10 mouse cellular contexts compared by ENCODE assay signal in genomic region chr10:125798678-125799077, GRCm38 (mm10).
A peak's percentile ranks its signal among the peaks of the same experiment; 100 is the strongest.
DNase-seq lines count a peak whose midpoint lies in the region; ATAC-seq and TF ChIP-seq lines count a peak whose summit lies in the region.
"Had no signal": no experiment of that assay in that cellular context is flagged by ENCODE, and none has a peak within 500 bp of the region (broad histone marks: within the 10 kb centered on the region; RNA-seq: fewer than 3 reads in every experiment).

No protein-coding gene starts in this region.

- DNase-seq in lung, embryonic 14.5 days = peak; percentile 80
- DNase-seq in lung, postnatal 10 days = no peak
- peak; percentile 56 for DNase-seq in limb, embryonic 10.5 days (ENCODE audit: low spot score)
- no peak for DNase-seq in ovary, adult 18-20 months (ENCODE audit: low spot score)
- no peak for DNase-seq in spleen, adult 18-20 months
- DNase-seq in left cerebral cortex, adult 8-10 months (ENCODE audit: low spot score in 2 of 2) = no peak
- DNase-seq: cerebellum, adult 9-11 months had no signal

- H3K9me3 ChIP-seq in lung, embryonic 14.5 days (ENCODE audit: low read depth, low read length) = no peaks in the 10 kb centered on the region
- no peaks in the 10 kb centered on the region for H3K9me3 ChIP-seq in forebrain, embryonic 13.5 days (replicated peaks)
- H3K9me3 ChIP-seq in limb, embryonic 10.5 days (replicated peaks) = no peaks in the 10 kb centered on the region
- H3K9me3 ChIP-seq in stomach, embryonic 14.5 days (ENCODE audit: control insufficient read depth, low read depth, low read length) = no peaks in the 10 kb centered on the region

- no peak; the same call in 1 of the 2 replicates for TF ChIP-seq CTCF in lung, embryonic 14.5 days (IDR thresholded peaks at IDR 0.05; ENCODE audit: low read depth)

- no peak overlapping the region for H3K4me3 ChIP-seq in lung, embryonic 14.5 days (ENCODE audit: low read depth, low read length)
- H3K4me3 ChIP-seq in forebrain, embryonic 13.5 days = no peak overlapping the region
- H3K4me3 ChIP-seq in limb, embryonic 10.5 days = no peak overlapping the region
- no peak overlapping the region for H3K4me3 ChIP-seq in stomach, embryonic 14.5 days (ENCODE audit: low read depth, low read length)

- no peak overlapping the region for H3K27ac ChIP-seq in lung, embryonic 14.5 days (ENCODE audit: low read depth)
- no peak overlapping the region for H3K27ac ChIP-seq in forebrain, embryonic 13.5 days
- H3K27ac ChIP-seq in limb, embryonic 10.5 days = peak overlapping the region; percentile 64; the same call in 1 of the 2 replicates
- H3K27ac ChIP-seq in stomach, embryonic 14.5 days (ENCODE audit: low read length) = no peak overlapping the region
- H3K27ac ChIP-seq: macrophage had no signal

- no peaks in the 10 kb centered on the region for H3K4me1 ChIP-seq in lung, embryonic 14.5 days (ENCODE audit: insufficient read depth)
- H3K4me1 ChIP-seq in forebrain, embryonic 13.5 days = peaks cover 9% of the 10 kb centered on the region; the same call in 1 of the 2 replicates
- H3K4me1 ChIP-seq in limb, embryonic 10.5 days = peaks cover 15% of the 10 kb centered on the region
- no peaks in the 10 kb centered on the region for H3K4me1 ChIP-seq in stomach, embryonic 14.5 days (ENCODE audit: control insufficient read depth, insufficient read depth, low read length)

- peak; percentile 80; the same call in 1 of the 2 replicates for ATAC-seq in lung, embryonic 14.5 days (ENCODE audit: insufficient read depth)
- no peak for ATAC-seq in forebrain, embryonic 13.5 days
- ATAC-seq in stomach, embryonic 14.5 days (ENCODE audit: insufficient number of reproducible peaks, insufficient read depth, low FRiP score, low read depth) = peak; percentile 61; the same call in 1 of the 2 replicates

- H3K27me3 ChIP-seq in lung, embryonic 14.5 days (ENCODE audit: insufficient read depth, low read length) = no peaks in the 10 kb centered on the region
- peaks cover 9% of the 10 kb centered on the region; the same call in 1 of the 2 replicates for H3K27me3 ChIP-seq in forebrain, embryonic 13.5 days
- no peaks in the 10 kb centered on the region for H3K27me3 ChIP-seq in limb, embryonic 10.5 days (ENCODE audit: low read depth, poor library complexity, severe bottlenecking)
- no peaks in the 10 kb centered on the region for H3K27me3 ChIP-seq in stomach, embryonic 14.5 days (ENCODE audit: control insufficient read depth, insufficient read depth, low read length)

- no peaks in the 10 kb centered on the region for H3K36me3 ChIP-seq in lung, embryonic 14.5 days (ENCODE audit: insufficient read depth)
- no peaks in the 10 kb centered on the region for H3K36me3 ChIP-seq in forebrain, embryonic 13.5 days (ENCODE audit: poor library complexity, severe bottlenecking)
- no peaks in the 10 kb centered on the region for H3K36me3 ChIP-seq in limb, embryonic 10.5 days
- no peaks in the 10 kb centered on the region for H3K36me3 ChIP-seq in stomach, embryonic 14.5 days (ENCODE audit: control insufficient read depth, insufficient read depth, low read length)

- H3K4me2 ChIP-seq in lung, embryonic 14.5 days = peak overlapping the region; percentile 32; the same call in 1 of the 2 replicates
- H3K4me2 ChIP-seq in forebrain, embryonic 13.5 days = 0 out of 2 replicates have a peak overlapping the region, but pooled peaks have one; percentile 14
- peak overlapping the region; percentile 19 for H3K4me2 ChIP-seq in stomach, embryonic 14.5 days (replicated peaks; ENCODE audit: low read depth, low read length)

- no peak overlapping the region for H3K9ac ChIP-seq in lung, embryonic 14.5 days
- H3K9ac ChIP-seq in forebrain, embryonic 13.5 days = no peak overlapping the region
- no peak overlapping the region for H3K9ac ChIP-seq in stomach, embryonic 14.5 days (replicated peaks; ENCODE audit: low read depth, low read length)

- WGBS in lung, embryonic 14.5 days = 9% methylated on average over 13 of the region's 13 CpGs
- 12% methylated on average over 13 of the region's 13 CpGs for WGBS in forebrain, embryonic 13.5 days
- WGBS in limb, embryonic 10.5 days = 15% methylated on average over 13 of the region's 13 CpGs
- WGBS in stomach, embryonic 14.5 days = 24% methylated on average over 13 of the region's 13 CpGs

Comparison
In these comparisons a context has a peak if more than half of its experiments do, and no peak if none do; other contexts are left out.
1. DNase-seq: peak in lung, embryonic 14.5 days (single experiment) and limb, embryonic 10.5 days (single experiment); none in lung, postnatal 10 days (single experiment), ovary, adult 18-20 months (single experiment), spleen, adult 18-20 months (0 of 2) and left cerebral cortex, adult 8-10 months (0 of 2).
2. Peak in every context shown above with its lines, with median percentiles within 50 percentile points of each other: H3K4me2 ChIP-seq.